In genomic region chr10:63415287-63415686, GRCm38 (mm10) we compare ENCODE assay signal across 28 mouse cellular contexts. TPM values are rescaled to one million over a fixed set of nuclear protein-coding genes. Genes with fewer than 3 reads are reported as not detected.
DNase-seq lines count a peak whose midpoint lies in the region; ATAC-seq and TF ChIP-seq lines count a peak whose summit lies in the region.
"Had no signal": no experiment of that assay in that cellular context is flagged by ENCODE, and none has a peak within 500 bp of the region (broad histone marks: within the 10 kb centered on the region; RNA-seq: fewer than 3 reads in every experiment).

No protein-coding gene starts in this region.

- TF ChIP-seq EP300 in liver, postnatal 0 days (IDR thresholded peaks at IDR 0.05; ENCODE audit: low read depth) = no peak

- WGBS in intestine, embryonic 14.5 days = 54% methylated on average over 7 of the region's 7 CpGs
- 34% methylated on average over 7 of the region's 7 CpGs for WGBS in intestine, postnatal 0 days
- 13% methylated on average over 7 of the region's 7 CpGs for WGBS in liver, adult 2 months
- WGBS in liver, embryonic 12.5 days (ENCODE audit: insufficient replicate concordance) = 47% methylated on average over 7 of the region's 7 CpGs
- 42% methylated on average over 7 of the region's 7 CpGs for WGBS in liver, embryonic 16.5 days (ENCODE audit: insufficient replicate concordance)
- 47% methylated on average over 7 of the region's 7 CpGs for WGBS in liver, postnatal 0 days (ENCODE audit: insufficient replicate concordance)

- H3K36me3 ChIP-seq in intestine, embryonic 14.5 days (ENCODE audit: control insufficient read depth, insufficient read depth, low read length) = no peaks in the 10 kb centered on the region
- no peaks in the 10 kb centered on the region for H3K36me3 ChIP-seq in intestine, postnatal 0 days (ENCODE audit: control insufficient read depth, insufficient read depth)
- H3K36me3 ChIP-seq in liver, adult 2 months (ENCODE audit: control insufficient read depth, insufficient read depth, low read length) = no peaks in the 10 kb centered on the region
- H3K36me3 ChIP-seq in liver, embryonic 12.5 days = no peaks in the 10 kb centered on the region
- no peaks in the 10 kb centered on the region for H3K36me3 ChIP-seq in liver, embryonic 16.5 days (ENCODE audit: control insufficient read depth, insufficient read depth)
- no peaks in the 10 kb centered on the region for H3K36me3 ChIP-seq in liver, postnatal 0 days (replicated peaks; ENCODE audit: insufficient read depth, low read length)
- H3K36me3 ChIP-seq: embryonic facial prominence, embryonic 10.5 days; embryonic facial prominence, embryonic 12.5 days; G1E had no signal

- no peaks in the 10 kb centered on the region for H3K4me1 ChIP-seq in intestine, embryonic 14.5 days (replicated peaks; ENCODE audit: control insufficient read depth, insufficient read depth, low read length)
- H3K4me1 ChIP-seq in intestine, postnatal 0 days (replicated peaks; ENCODE audit: control insufficient read depth, insufficient read depth, low read length) = no peaks in the 10 kb centered on the region
- H3K4me1 ChIP-seq in liver, adult 2 months (ENCODE audit: control insufficient read depth, insufficient read depth, low read length) = peaks cover 5% of the 10 kb centered on the region
- H3K4me1 ChIP-seq in liver, embryonic 12.5 days = peaks cover 13% of the 10 kb centered on the region; the same call in 1 of the 2 replicates
- H3K4me1 ChIP-seq in liver, embryonic 16.5 days (ENCODE audit: control insufficient read depth, low read depth, low read length) = no peaks in the 10 kb centered on the region; the same call in 1 of the 2 replicates
- H3K4me1 ChIP-seq in liver, postnatal 0 days (ENCODE audit: insufficient read depth) = peaks cover 14% of the 10 kb centered on the region
- H3K4me1 ChIP-seq: embryonic facial prominence, embryonic 10.5 days; forebrain, embryonic 13.5 days had no signal

- 0 out of 2 replicates have a peak, but pooled peaks have one; percentile 43 for ATAC-seq in intestine, embryonic 14.5 days (replicated peaks; ENCODE audit: low FRiP score, low TSS enrichment, low read depth)
- no peak for ATAC-seq in intestine, postnatal 0 days
- no peak for ATAC-seq in liver, embryonic 12.5 days
- peak; percentile 45 for ATAC-seq in liver, embryonic 16.5 days (ENCODE audit: low read depth)
- ATAC-seq in liver, postnatal 0 days = peak; percentile 54
- ATAC-seq: activated CD4-positive, CD25-positive, alpha-beta regulatory T cell, adult 4 months; CD4-positive, CD25-positive, alpha-beta regulatory T cell, adult 4 months; forebrain, embryonic 13.5 days; Patski had no signal

- TF ChIP-seq CTCF in intestine, postnatal 0 days (IDR thresholded peaks at IDR 0.05; ENCODE audit: low read depth) = no peak
- TF ChIP-seq CTCF in liver, adult 2 months (IDR thresholded peaks at IDR 0.05; ENCODE audit: low read depth, low read length) = no peak
- no peak for TF ChIP-seq CTCF in liver, postnatal 0 days (IDR thresholded peaks at IDR 0.05; ENCODE audit: low read depth)

- no peak overlapping the region for H3K4me2 ChIP-seq in intestine, embryonic 14.5 days (ENCODE audit: low read length)
- no peak overlapping the region for H3K4me2 ChIP-seq in intestine, postnatal 0 days (replicated peaks; ENCODE audit: low read depth)
- no peak overlapping the region for H3K4me2 ChIP-seq in liver, embryonic 12.5 days
- H3K4me2 ChIP-seq in liver, embryonic 16.5 days (ENCODE audit: low read depth, low read length) = no peak overlapping the region
- H3K4me2 ChIP-seq in liver, postnatal 0 days (ENCODE audit: low read depth, low read length) = peak overlapping the region; percentile 51; the same call in 1 of the 2 replicates
- H3K4me2 ChIP-seq: embryonic facial prominence, embryonic 12.5 days; forebrain, embryonic 13.5 days had no signal

- no peak overlapping the region for H3K27ac ChIP-seq in intestine, embryonic 14.5 days (ENCODE audit: low read depth)
- H3K27ac ChIP-seq in intestine, postnatal 0 days (ENCODE audit: low read depth, low read length) = no peak overlapping the region
- H3K27ac ChIP-seq in liver, adult 2 months (replicated peaks; ENCODE audit: insufficient read depth, low read depth, low read length) = peak overlapping the region; percentile 88
- no peak overlapping the region for H3K27ac ChIP-seq in liver, embryonic 12.5 days
- no peak overlapping the region for H3K27ac ChIP-seq in liver, embryonic 16.5 days (ENCODE audit: low read length)
- no peak overlapping the region for H3K27ac ChIP-seq in liver, postnatal 0 days (ENCODE audit: low read depth)
- H3K27ac ChIP-seq: embryonic facial prominence, embryonic 10.5 days; embryonic facial prominence, embryonic 12.5 days; forebrain, embryonic 13.5 days had no signal

- DNase-seq in intestine, embryonic 14.5 days (ENCODE audit: low spot score) = no peak
- DNase-seq in liver, adult 2 months (ENCODE audit: extremely low read depth, low read depth, low spot score) = peak; percentile 95
- no peak for DNase-seq in liver
- DNase-seq in liver, postnatal 0 days = no peak
- DNase-seq: adrenal gland, adult 8-10 months; adrenal gland, postnatal 14 days; adrenal gland, postnatal 36 days; B cell, adult 2 months; cerebellum, adult 11-12 months; cerebellum, adult 2 months; cerebellum, adult 9-10 months; cerebellum, postnatal 10 days; cerebellum, postnatal 25 days had no signal

- no peaks in the 10 kb centered on the region for H3K79me2 ChIP-seq in liver, adult 2 months (ENCODE audit: control insufficient read depth, insufficient read depth, low read length)

- H3K9me3 ChIP-seq in intestine, embryonic 14.5 days (ENCODE audit: control insufficient read depth, low read length) = no peaks in the 10 kb centered on the region
- H3K9me3 ChIP-seq in intestine, postnatal 0 days (ENCODE audit: control insufficient read depth) = no peaks in the 10 kb centered on the region
- no peaks in the 10 kb centered on the region for H3K9me3 ChIP-seq in liver, embryonic 12.5 days (replicated peaks)
- H3K9me3 ChIP-seq in liver, embryonic 16.5 days (replicated peaks; ENCODE audit: control insufficient read depth, low read length) = no peaks in the 10 kb centered on the region
- no peaks in the 10 kb centered on the region for H3K9me3 ChIP-seq in liver, postnatal 0 days (ENCODE audit: low read length)
- H3K9me3 ChIP-seq: embryonic facial prominence, embryonic 10.5 days; embryonic facial prominence, embryonic 12.5 days; forebrain, embryonic 13.5 days; G1E had no signal

- H3K9ac ChIP-seq in intestine, embryonic 14.5 days (ENCODE audit: low read length) = no peak overlapping the region
- H3K9ac ChIP-seq in intestine, postnatal 0 days (ENCODE audit: low read depth, low read length) = no peak overlapping the region
- H3K9ac ChIP-seq in liver, adult 2 months (ENCODE audit: low read depth, low read length) = no peak overlapping the region
- no peak overlapping the region for H3K9ac ChIP-seq in liver, embryonic 12.5 days
- H3K9ac ChIP-seq in liver, embryonic 16.5 days (ENCODE audit: low read depth, low read length) = no peak overlapping the region
- no peak overlapping the region for H3K9ac ChIP-seq in liver, postnatal 0 days (replicated peaks)
- H3K9ac ChIP-seq: embryonic facial prominence, embryonic 12.5 days; forebrain, embryonic 13.5 days had no signal

- H3K4me3 ChIP-seq in intestine, embryonic 14.5 days (ENCODE audit: low read depth, low read length) = no peak overlapping the region
- no peak overlapping the region for H3K4me3 ChIP-seq in intestine, postnatal 0 days (ENCODE audit: low read depth, low read length)
- H3K4me3 ChIP-seq in liver, adult 2 months (ENCODE audit: insufficient read depth, low read depth, low read length) = no peak overlapping the region
- no peak overlapping the region for H3K4me3 ChIP-seq in liver, embryonic 12.5 days
- H3K4me3 ChIP-seq in liver, embryonic 16.5 days (ENCODE audit: low read depth, low read length) = no peak overlapping the region
- no peak overlapping the region for H3K4me3 ChIP-seq in liver, postnatal 0 days (ENCODE audit: low read depth, low read length)
- H3K4me3 ChIP-seq: embryonic facial prominence, embryonic 10.5 days; embryonic facial prominence, embryonic 12.5 days; forebrain, embryonic 13.5 days had no signal

- TF ChIP-seq POLR2A in liver, adult 2 months (IDR thresholded peaks at IDR 0.05; ENCODE audit: extremely low read depth, insufficient read depth, low read length) = no peak

- no peaks in the 10 kb centered on the region for H3K27me3 ChIP-seq in intestine, embryonic 14.5 days (replicated peaks; ENCODE audit: control insufficient read depth, insufficient read depth, low read length)
- no peaks in the 10 kb centered on the region for H3K27me3 ChIP-seq in intestine, postnatal 0 days (replicated peaks; ENCODE audit: control insufficient read depth, insufficient read depth, low read length)
- no peaks in the 10 kb centered on the region for H3K27me3 ChIP-seq in liver, adult 2 months (ENCODE audit: control insufficient read depth, insufficient read depth, low read length)
- H3K27me3 ChIP-seq in liver, embryonic 12.5 days (replicated peaks) = peaks cover 4% of the 10 kb centered on the region
- H3K27me3 ChIP-seq in liver, embryonic 16.5 days (ENCODE audit: control insufficient read depth, insufficient read depth, low read depth, low read length) = no peaks in the 10 kb centered on the region
- H3K27me3 ChIP-seq in liver, postnatal 0 days (ENCODE audit: insufficient read depth, low read length) = no peaks in the 10 kb centered on the region
- H3K27me3 ChIP-seq: CH12.LX; embryonic facial prominence, embryonic 12.5 days; forebrain, embryonic 13.5 days; Patski had no signal

RNA-seq across cellular contexts. Expression of gene Gm7075, which starts 6.3 kb away (rescaled TPM):
- not detected in 2 replicates for polyA plus RNA-seq in intestine, embryonic 14.5 days (2014; fragmentation: Nextera tagmentation; extraction: Ambion mirVana)
- polyA plus RNA-seq in intestine, postnatal 0 days (2015; fragmentation: Nextera tagmentation; extraction: Ambion mirVana) = not detected in 2 replicates
- total RNA-seq in liver, adult 2 months (2014; rRNA removed) = not detected in 2 replicates
- polyA plus RNA-seq in liver, adult 2 months (2012; rRNA removed) = not detected in 2 replicates
- not detected in 2 replicates for polyA plus RNA-seq in liver, embryonic 12.5 days (2016; fragmentation: Nextera tagmentation; extraction: Ambion mirVana)
- polyA plus RNA-seq in liver, embryonic 16.5 days (2015; fragmentation: Nextera tagmentation; extraction: Ambion mirVana) = not detected in 2 replicates
- polyA plus RNA-seq in liver, postnatal 0 days (2015; fragmentation: Nextera tagmentation; extraction: Ambion mirVana) = not detected in 2 replicates
- total RNA-seq: adrenal gland, adult 18-20 months; adrenal gland, adult 8-10 months; adrenal gland, postnatal 14 days; adrenal gland, postnatal 36 days; CH12.LX; G1E had no signal
- polyA plus RNA-seq: activated CD4-positive, CD25-positive, alpha-beta regulatory T cell, adult 4 months; CD4-positive, CD25-positive, alpha-beta regulatory T cell, adult 4 months; cerebellum, adult 2 months; cortical plate, adult 2 months; embryonic facial prominence, embryonic 10.5 days; embryonic facial prominence, embryonic 12.5 days; embryonic facial prominence, embryonic 14.5 days; forebrain, embryonic 11.5 days; forebrain, embryonic 13.5 days; G1E; Patski had no signal

RNA-seq across cellular contexts. Expression of gene Ctnna3, which starts 14.6 kb away (rescaled TPM):
- polyA plus RNA-seq in intestine, embryonic 14.5 days (2014; fragmentation: Nextera tagmentation; extraction: Ambion mirVana) = 1.5 and 1.7 TPM in 2 replicates
- polyA plus RNA-seq in intestine, postnatal 0 days (2015; fragmentation: Nextera tagmentation; extraction: Ambion mirVana) = 0.33 and 0.55 TPM in 2 replicates
- 0.07 and 0.09 TPM in 2 replicates for total RNA-seq in liver, adult 2 months (2014; rRNA removed)
- not detected in 2 replicates for polyA plus RNA-seq in liver, adult 2 months (2012; rRNA removed)
- polyA plus RNA-seq in liver, embryonic 12.5 days (2016; fragmentation: Nextera tagmentation; extraction: Ambion mirVana) = 0.05 and 0.08 TPM in 2 replicates
- 0.09 and 0.11 TPM in 2 replicates for polyA plus RNA-seq in liver, embryonic 16.5 days (2015; fragmentation: Nextera tagmentation; extraction: Ambion mirVana)
- 0.05 TPM in 1 of 2 replicates, not detected in the other for polyA plus RNA-seq in liver, postnatal 0 days (2015; fragmentation: Nextera tagmentation; extraction: Ambion mirVana)
- total RNA-seq: G1E had no signal
- polyA plus RNA-seq: forebrain, embryonic 11.5 days; G1E; Patski had no signal

RNA-seq across cellular contexts. Expression of gene Dnajc12, which starts 33.0 kb away (rescaled TPM):
- 7.5 and 8.3 TPM in 2 replicates for polyA plus RNA-seq in intestine, embryonic 14.5 days (2014; fragmentation: Nextera tagmentation; extraction: Ambion mirVana)
- 5.3 and 6.4 TPM in 2 replicates for polyA plus RNA-seq in intestine, postnatal 0 days (2015; fragmentation: Nextera tagmentation; extraction: Ambion mirVana)
- total RNA-seq in liver, adult 2 months (2014; rRNA removed) = 5.0 and 10.0 TPM in 2 replicates
- polyA plus RNA-seq in liver, adult 2 months (2012; rRNA removed) = 2.7 and 3.2 TPM in 2 replicates
- 13.0 and 14.2 TPM in 2 replicates for polyA plus RNA-seq in liver, embryonic 12.5 days (2016; fragmentation: Nextera tagmentation; extraction: Ambion mirVana)
- polyA plus RNA-seq in liver, embryonic 16.5 days (2015; fragmentation: Nextera tagmentation; extraction: Ambion mirVana) = 17.0 and 19.1 TPM in 2 replicates
- polyA plus RNA-seq in liver, postnatal 0 days (2015; fragmentation: Nextera tagmentation; extraction: Ambion mirVana) = 14.8 and 15.4 TPM in 2 replicates

RNA-seq across cellular contexts. Expression of gene Sirt1, which starts 33.8 kb away (rescaled TPM):
- polyA plus RNA-seq in intestine, embryonic 14.5 days (2014; fragmentation: Nextera tagmentation; extraction: Ambion mirVana) = 6.8 and 6.9 TPM in 2 replicates
- polyA plus RNA-seq in intestine, postnatal 0 days (2015; fragmentation: Nextera tagmentation; extraction: Ambion mirVana) = 3.9 and 5.2 TPM in 2 replicates
- total RNA-seq in liver, adult 2 months (2014; rRNA removed) = 9.6 and 10.3 TPM in 2 replicates
- 1.3 and 1.5 TPM in 2 replicates for polyA plus RNA-seq in liver, adult 2 months (2012; rRNA removed)
- polyA plus RNA-seq in liver, embryonic 12.5 days (2016; fragmentation: Nextera tagmentation; extraction: Ambion mirVana) = 6.0 and 7.5 TPM in 2 replicates
- 2.4 and 3.1 TPM in 2 replicates for polyA plus RNA-seq in liver, embryonic 16.5 days (2015; fragmentation: Nextera tagmentation; extraction: Ambion mirVana)
- polyA plus RNA-seq in liver, postnatal 0 days (2015; fragmentation: Nextera tagmentation; extraction: Ambion mirVana) = 2.8 and 3.1 TPM in 2 replicates

Comparison
In these comparisons a context has a peak if more than half of its experiments do, and no peak if none do; other contexts are left out.
1. ATAC-seq: peak in intestine, embryonic 14.5 days (single experiment), liver, embryonic 16.5 days (single experiment) and liver, postnatal 0 days (single experiment); none in intestine, postnatal 0 days (single experiment) and liver, embryonic 12.5 days (single experiment).